Mouse (Mus musculus) c-Kit-positive CD71-negative TER-119-negative erythroid progenitor cells, embryonic 14.5 days (primary cell): Measurements from ENCODE around the gene Kctd12.

ENCODE experiments used
- DNase-seq: peaks from one replicate; pipeline ENCODE4 v3.0.0-alpha.2; 2013; ENCODE audit warnings: low read depth

Gene Kctd12

GRCm38 (mm10) chr14:102982627-102983540, at the start of gene Kctd12:
Gene Kctd12, minus strand, starts transcription at chr14:102982637.
- peak; percentile 65 for DNase-seq

GRCm38 (mm10) chr14:103029203-103029602, 46.8 kb upstream of the Kctd12 start:
- DNase-seq: no peak

- no peak for DNase-seq
These were observed 37.6 kb upstream of the Kctd12 start for GRCm38 (mm10) chr14:103020046-103020445.

- no peak for DNase-seq
These were observed 34.6 kb upstream of the Kctd12 start for GRCm38 (mm10) chr14:103017009-103017408.

GRCm38 (mm10) chr14:103012563-103013150, 30.2 kb upstream of the Kctd12 start:
- DNase-seq: peak; percentile 79

- DNase-seq: peak; percentile 41
These were observed 29.3 kb upstream of the Kctd12 start for GRCm38 (mm10) chr14:103011782-103012181.

GRCm38 (mm10) chr14:103007737-103008136, 25.3 kb upstream of the Kctd12 start:
- DNase-seq: peak; percentile 48

GRCm38 (mm10) chr14:102994662-102995561, 12.5 kb upstream of the Kctd12 start:
- no peak for DNase-seq

- no peak for DNase-seq
These were observed 8.3 kb upstream of the Kctd12 start for GRCm38 (mm10) chr14:102990765-102991164.

- DNase-seq: no peak
These were observed 7.4 kb upstream of the Kctd12 start for GRCm38 (mm10) chr14:102989866-102990265.

GRCm38 (mm10) chr14:102989254-102989653, 6.8 kb upstream of the Kctd12 start:
- no peak for DNase-seq

GRCm38 (mm10) chr14:102987626-102988025, 5.2 kb upstream of the Kctd12 start:
- DNase-seq: no peak

- DNase-seq: no peak
These were observed 1.2 kb upstream of the Kctd12 start for GRCm38 (mm10) chr14:102983686-102984085.

- no peak for DNase-seq
These were observed 316 bp downstream of the Kctd12 start for GRCm38 (mm10) chr14:102982016-102982626.

- no peak for DNase-seq
These were observed 909 bp downstream of the Kctd12 start for GRCm38 (mm10) chr14:102981441-102982015.

GRCm38 (mm10) chr14:102980986-102981385, 1.5 kb downstream of the Kctd12 start:
- DNase-seq: no peak

GRCm38 (mm10) chr14:102980481-102980880, 2.0 kb downstream of the Kctd12 start:
- no peak for DNase-seq

GRCm38 (mm10) chr14:102979831-102980230, 2.6 kb downstream of the Kctd12 start:
- no peak for DNase-seq

- DNase-seq: no peak
These were observed 6.6 kb downstream of the Kctd12 start for GRCm38 (mm10) chr14:102975865-102976264.

GRCm38 (mm10) chr14:102968824-102969223, 13.6 kb downstream of the Kctd12 start:
- DNase-seq: no peak

- DNase-seq: no peak
These were observed 16.2 kb downstream of the Kctd12 start for GRCm38 (mm10) chr14:102966241-102966640.
